Mouse (Mus musculus): ENCODE data around the gene Sema3b.
"Not testable (repeated sequence)": the region's sequence is repeated elsewhere in the genome, so short reads cannot be mapped to it uniquely, and the experiment has no call there.

GRCm38 (mm10) chr9:107565556-107565955, 43.5 kb downstream of the Sema3b start:
- TF ChIP-seq POLR2A, CTCF (IDR thresholded peaks at IDR 0.05; ENCODE audit: insufficient read depth, low read depth, low read length): not testable (repeated sequence)

Measured in olfactory bulb, adult 2 months (tissue).